Mouse (Mus musculus): Measurements from ENCODE around the gene Oard1. TPM values are rescaled to one million over a fixed set of nuclear protein-coding genes. Genes with fewer than 3 reads are reported as not detected.
A peak's percentile ranks its signal among the peaks of the same experiment; 100 is the strongest.

The Oard1 gene
- polyA plus RNA-seq, 1 experiment, result 44.1 TPM

DNA sequence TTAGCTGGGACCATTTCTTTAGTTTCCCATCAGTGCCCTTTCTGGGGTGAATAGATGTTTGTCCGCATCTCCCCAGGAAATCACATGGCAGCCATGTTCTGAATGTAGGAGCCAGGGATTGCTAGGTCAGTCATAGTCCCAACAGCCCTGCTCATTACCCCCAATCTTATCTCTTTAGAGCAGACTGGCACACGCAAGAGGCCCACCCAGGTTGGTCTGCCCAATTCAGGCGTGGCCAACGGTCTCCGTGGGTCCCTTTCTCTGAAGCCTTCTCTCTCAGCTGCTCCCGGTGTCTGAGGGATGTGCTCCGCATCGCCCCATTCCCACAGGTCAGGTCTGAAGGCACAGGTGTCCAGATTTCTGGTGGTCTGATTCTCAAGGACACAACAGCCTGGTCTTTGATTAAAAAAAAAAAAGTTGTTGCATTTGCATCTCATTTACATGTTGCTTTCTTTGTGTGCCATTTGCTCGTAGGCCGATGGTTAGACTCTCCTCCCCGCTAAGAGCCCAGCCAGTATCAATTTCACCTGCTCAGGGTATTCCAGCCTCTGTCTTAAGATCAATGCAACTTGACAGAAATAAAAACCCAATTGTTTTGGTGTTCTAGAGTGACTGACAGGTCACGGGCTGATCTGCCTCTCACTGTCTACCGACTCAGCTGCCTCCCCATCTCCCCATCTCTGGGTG, 41.0 kb downstream of the Oard1 start:
- TF ChIP-seq CTCF (IDR thresholded peaks at IDR 0.05; ENCODE audit: control insufficient read depth, insufficient read depth, low read length), result no peak
- TF ChIP-seq POLR2A (IDR thresholded peaks at IDR 0.05; ENCODE audit: borderline replicate concordance, control insufficient read depth, low read depth, low read length), result peak; percentile 90
- H3K27ac ChIP-seq (ENCODE audit: control insufficient read depth, insufficient read depth, low read depth, low read length, poor library complexity), result peak overlapping the region; percentile 86
- 57% methylated on average over 13 of the region's 13 CpGs for WGBS
- peak overlapping the region; percentile 75 for H3K4me3 ChIP-seq (replicated peaks; ENCODE audit: control insufficient read depth, low read depth, low read length)
- no peaks in the 10 kb centered on the region; the same call in 1 of the 2 replicates for H3K4me1 ChIP-seq (ENCODE audit: control insufficient read depth, insufficient read depth, low read length)

DNA sequence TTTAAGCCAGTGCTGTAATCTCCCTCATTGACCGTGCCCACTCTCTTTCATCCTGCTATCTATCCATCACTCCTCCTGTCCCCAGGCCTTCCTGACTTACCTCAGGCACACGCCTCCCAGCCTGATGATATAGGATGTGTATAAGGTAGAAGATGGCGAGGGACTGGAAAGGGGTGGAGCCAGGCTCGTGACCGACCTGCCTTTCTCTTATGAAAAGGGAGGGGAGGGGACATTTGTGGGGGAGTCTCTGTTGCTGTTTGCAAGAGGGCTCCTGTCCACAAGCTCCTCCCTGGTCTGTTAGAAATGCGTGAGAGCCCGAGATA, 41.5 kb downstream of the Oard1 start, which contains the start of gene Tspo2:
Gene Tspo2 (minus strand): TSS at position 170 of the 323 bp plus-strand sequence.
- WGBS, result 48% methylated on average over 7 of the region's 7 CpGs
- Histone ChIP-seq H3K4me1 (ENCODE audit: control insufficient read depth, insufficient read depth, low read length) (no peaks in the 10 kb centered on the region; the same call in 1 of the 2 replicates), H3K27ac (ENCODE audit: control insufficient read depth, insufficient read depth, low read depth, low read length, poor library complexity) (peak within 1 kb of the TSS; percentile 86), H3K4me3 (replicated peaks; ENCODE audit: control insufficient read depth, low read depth, low read length) (peak within 1 kb of the TSS; percentile 75)
- TF ChIP-seq CTCF (IDR thresholded peaks at IDR 0.05; ENCODE audit: control insufficient read depth, insufficient read depth, low read length), result no peak
- TF ChIP-seq POLR2A (IDR thresholded peaks at IDR 0.05; ENCODE audit: borderline replicate concordance, control insufficient read depth, low read depth, low read length), result peak; percentile 51; the same call in 1 of the 2 replicates

DNA sequence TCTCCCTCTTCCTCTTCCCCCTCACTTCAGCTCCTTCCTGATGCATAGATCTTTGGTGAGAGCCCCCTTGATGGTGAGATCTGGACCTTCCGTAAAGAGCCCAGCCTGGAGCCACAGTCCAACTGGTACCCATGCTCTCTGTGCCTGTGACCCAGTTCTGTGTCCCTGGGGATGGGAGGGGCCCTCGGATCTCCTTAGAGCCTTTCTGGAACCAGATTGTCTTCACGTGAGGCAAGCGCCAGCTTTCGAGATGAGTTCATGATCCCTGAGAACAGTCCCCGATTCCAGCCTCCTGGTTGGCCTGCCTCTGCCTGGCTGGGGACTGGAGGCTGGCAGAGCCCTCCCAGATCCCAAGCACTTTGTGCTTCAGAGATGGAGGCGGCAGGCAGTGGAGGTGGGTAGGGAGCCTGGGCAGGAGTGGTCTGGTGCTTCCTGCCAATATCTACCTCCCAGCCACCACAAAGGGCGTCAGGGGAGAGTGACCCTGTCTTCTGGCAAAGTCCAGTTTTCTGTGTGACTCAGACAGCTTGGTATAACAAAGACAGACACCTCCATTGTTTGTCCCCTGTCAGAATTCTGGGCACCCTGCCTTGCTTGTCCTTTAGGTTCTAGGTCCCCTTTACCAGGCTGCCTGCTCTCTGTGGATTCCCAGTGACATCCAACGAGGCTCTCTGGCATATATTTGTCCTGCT, 42.1 kb downstream of the Oard1 start:
- peak overlapping the region; percentile 86 for H3K27ac ChIP-seq (ENCODE audit: control insufficient read depth, insufficient read depth, low read depth, low read length, poor library complexity)

DNA sequence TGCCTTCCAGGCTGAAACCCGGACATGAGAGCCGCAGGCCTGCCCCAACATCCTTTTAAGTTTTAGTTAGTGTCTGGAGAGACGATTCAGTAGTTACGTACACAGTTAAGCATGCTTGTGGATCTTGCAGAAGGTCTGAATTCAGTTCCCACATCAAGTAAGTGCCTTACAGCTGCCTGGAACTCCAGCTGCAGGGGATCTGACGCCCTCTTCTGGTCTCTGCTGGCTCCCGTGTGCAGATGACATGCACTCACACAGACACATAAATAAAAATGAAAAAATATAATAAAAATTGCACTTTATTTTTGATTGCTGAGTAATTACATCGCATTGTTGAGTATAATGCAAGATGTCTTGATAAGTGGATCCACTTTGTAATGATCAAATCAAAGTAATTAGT, 43.7 kb downstream of the Oard1 start:
- 77% methylated on average over 7 of the region's 7 CpGs for WGBS
- Histone ChIP-seq H3K4me1 (ENCODE audit: control insufficient read depth, insufficient read depth, low read length) (no peaks in the 10 kb centered on the region; the same call in 1 of the 2 replicates), H3K27ac (ENCODE audit: control insufficient read depth, insufficient read depth, low read depth, low read length, poor library complexity) (no peak overlapping the region), H3K4me3 (replicated peaks; ENCODE audit: control insufficient read depth, low read depth, low read length) (no peak overlapping the region)
- TF ChIP-seq CTCF (IDR thresholded peaks at IDR 0.05; ENCODE audit: control insufficient read depth, insufficient read depth, low read length), result peak; percentile 48; the same call in 1 of the 2 replicates
- no peak for TF ChIP-seq POLR2A (IDR thresholded peaks at IDR 0.05; ENCODE audit: borderline replicate concordance, control insufficient read depth, low read depth, low read length)

More for the DNA sequence above, 42.1 kb downstream of the Oard1 start:
- Histone ChIP-seq H3K4me1 (ENCODE audit: control insufficient read depth, insufficient read depth, low read length) (no peaks in the 10 kb centered on the region; the same call in 1 of the 2 replicates), H3K4me3 (replicated peaks; ENCODE audit: control insufficient read depth, low read depth, low read length) (peak overlapping the region; percentile 75)
- TF ChIP-seq POLR2A (IDR thresholded peaks at IDR 0.05; ENCODE audit: borderline replicate concordance, control insufficient read depth, low read depth, low read length) (no peak), CTCF (IDR thresholded peaks at IDR 0.05; ENCODE audit: control insufficient read depth, insufficient read depth, low read length) (no peak)
- 65% methylated on average over 9 of the region's 9 CpGs for WGBS

DNA sequence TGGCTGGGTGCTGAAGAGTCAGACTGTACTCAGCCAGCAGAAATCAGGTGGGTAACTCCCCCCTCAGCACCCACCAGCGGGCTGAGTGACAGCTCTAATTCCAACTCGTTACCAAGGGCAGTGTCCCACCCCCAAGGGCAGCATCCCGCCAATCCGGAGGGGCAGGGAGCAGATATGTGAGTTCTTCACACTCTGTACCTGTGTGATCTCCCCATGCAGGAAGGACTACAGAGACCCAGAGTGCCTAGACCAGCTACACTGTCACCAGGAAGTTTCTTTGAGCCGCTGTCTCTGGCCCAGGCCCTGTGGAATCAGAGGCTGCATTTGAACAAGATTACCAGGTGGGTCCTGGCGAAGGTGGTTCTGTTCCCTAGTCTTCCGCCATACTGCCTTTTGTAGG, 44.4 kb downstream of the Oard1 start:
- Histone ChIP-seq H3K4me1 (ENCODE audit: control insufficient read depth, insufficient read depth, low read length) (no peaks in the 10 kb centered on the region; the same call in 1 of the 2 replicates), H3K27ac (ENCODE audit: control insufficient read depth, insufficient read depth, low read depth, low read length, poor library complexity) (no peak overlapping the region), H3K4me3 (replicated peaks; ENCODE audit: control insufficient read depth, low read depth, low read length) (no peak overlapping the region)
- TF ChIP-seq CTCF (IDR thresholded peaks at IDR 0.05; ENCODE audit: control insufficient read depth, insufficient read depth, low read length) (no peak), POLR2A (IDR thresholded peaks at IDR 0.05; ENCODE audit: borderline replicate concordance, control insufficient read depth, low read depth, low read length) (no peak)
- 77% methylated on average over 7 of the region's 7 CpGs for WGBS

DNA sequence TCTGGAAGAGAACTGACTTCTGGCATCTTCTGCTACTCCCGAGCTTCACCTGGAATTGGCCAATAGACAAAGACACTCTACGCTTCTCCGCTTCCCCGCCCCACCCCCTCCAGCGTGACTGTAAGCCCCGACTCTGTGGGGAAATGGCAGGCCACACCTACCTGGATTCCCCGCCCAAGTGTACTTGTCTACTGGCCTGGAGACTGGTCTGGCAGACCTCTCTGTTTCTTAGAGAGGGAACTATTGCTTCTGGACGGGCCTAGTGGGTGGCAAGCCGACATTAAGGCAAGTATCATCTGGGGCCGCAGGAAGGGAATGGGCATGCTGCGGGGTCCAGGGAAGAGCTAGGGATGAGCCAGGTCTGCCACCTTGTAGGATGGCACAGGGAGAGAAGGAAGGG, 44.9 kb downstream of the Oard1 start, which contains the start of gene Unc5cl:
Gene Unc5cl (plus strand): TSS at position 214 of the 400 bp plus-strand sequence.
- H3K4me3 ChIP-seq (replicated peaks; ENCODE audit: control insufficient read depth, low read depth, low read length), result no peak within 1 kb of the TSS
- no peaks in the 10 kb centered on the region; the same call in 1 of the 2 replicates for H3K4me1 ChIP-seq (ENCODE audit: control insufficient read depth, insufficient read depth, low read length)
- H3K27ac ChIP-seq (ENCODE audit: control insufficient read depth, insufficient read depth, low read depth, low read length, poor library complexity), result no peak within 1 kb of the TSS
- TF ChIP-seq POLR2A (IDR thresholded peaks at IDR 0.05; ENCODE audit: borderline replicate concordance, control insufficient read depth, low read depth, low read length) (no peak), CTCF (IDR thresholded peaks at IDR 0.05; ENCODE audit: control insufficient read depth, insufficient read depth, low read length) (no peak)
- 69% methylated on average over 11 of the region's 11 CpGs for WGBS

DNA sequence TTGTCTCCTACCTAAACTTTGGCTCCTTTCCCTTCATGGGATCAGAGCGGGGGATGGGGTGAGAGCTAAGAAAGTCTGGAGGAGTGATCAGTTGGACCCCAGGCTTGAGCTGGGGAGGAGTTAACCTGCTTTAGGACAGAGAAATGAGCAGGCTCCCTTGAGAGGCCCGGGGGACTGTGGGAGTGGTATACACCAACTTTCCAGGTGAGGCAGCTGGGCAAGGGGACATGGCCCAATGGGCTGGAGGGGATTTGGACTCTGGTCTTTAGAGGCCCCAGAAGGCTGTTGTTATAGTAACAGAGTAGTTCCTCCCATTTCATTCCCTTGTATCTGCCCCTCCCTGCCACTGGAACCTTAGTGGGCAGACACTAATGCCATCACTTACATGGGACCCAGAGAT, 46.1 kb downstream of the Oard1 start:
- TF ChIP-seq CTCF (IDR thresholded peaks at IDR 0.05; ENCODE audit: control insufficient read depth, insufficient read depth, low read length), result no peak
- TF ChIP-seq POLR2A (IDR thresholded peaks at IDR 0.05; ENCODE audit: borderline replicate concordance, control insufficient read depth, low read depth, low read length), result no peak
- Histone ChIP-seq H3K27ac (ENCODE audit: control insufficient read depth, insufficient read depth, low read depth, low read length, poor library complexity) (no peak overlapping the region), H3K4me1 (ENCODE audit: control insufficient read depth, insufficient read depth, low read length) (no peaks in the 10 kb centered on the region), H3K4me3 (replicated peaks; ENCODE audit: control insufficient read depth, low read depth, low read length) (no peak overlapping the region)
- 86% methylated on average over 2 of the region's 2 CpGs for WGBS

DNA sequence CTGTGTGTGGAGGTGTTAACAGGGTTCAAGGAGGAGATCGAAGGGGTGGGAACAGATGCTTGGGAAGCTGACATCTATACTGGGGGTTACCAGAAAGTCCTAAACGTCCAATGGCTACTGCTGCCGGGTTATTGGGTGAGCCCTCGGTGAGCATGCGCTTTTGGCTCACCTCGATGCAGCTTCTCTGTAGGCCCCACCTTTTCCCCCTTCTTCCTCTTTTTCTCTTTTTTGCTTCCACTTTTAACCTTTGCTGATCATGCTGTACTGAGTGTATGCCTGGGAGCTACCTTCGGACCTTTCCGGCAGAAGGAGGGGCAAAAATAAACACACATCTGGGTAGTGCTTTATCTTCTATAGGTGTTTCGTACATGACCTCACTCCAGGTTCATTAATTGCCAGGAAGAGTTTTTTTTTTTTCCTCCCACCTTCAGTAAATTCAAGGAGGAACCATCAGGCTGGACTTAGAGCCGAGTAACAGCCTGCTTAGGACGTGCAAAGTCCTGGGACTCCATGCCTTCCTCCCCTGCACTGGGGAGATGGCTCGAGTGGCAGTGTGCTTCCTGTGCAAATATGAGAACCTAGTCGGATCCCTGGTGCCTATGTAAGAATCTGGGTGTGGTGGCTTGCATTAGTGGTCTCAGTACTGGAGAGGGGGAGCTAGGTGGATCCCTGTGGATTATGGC, 48.3 kb downstream of the Oard1 start:
- H3K4me1 ChIP-seq (ENCODE audit: control insufficient read depth, insufficient read depth, low read length), result no peaks in the 10 kb centered on the region
- TF ChIP-seq CTCF (IDR thresholded peaks at IDR 0.05; ENCODE audit: control insufficient read depth, insufficient read depth, low read length), result no peak
- TF ChIP-seq POLR2A (IDR thresholded peaks at IDR 0.05; ENCODE audit: borderline replicate concordance, control insufficient read depth, low read depth, low read length), result no peak
- WGBS, result 18% methylated on average over 13 of the region's 13 CpGs

More for the DNA sequence above, 48.3 kb downstream of the Oard1 start:
- no peak overlapping the region for H3K4me3 ChIP-seq (replicated peaks; ENCODE audit: control insufficient read depth, low read depth, low read length)
- H3K27ac ChIP-seq (ENCODE audit: control insufficient read depth, insufficient read depth, low read depth, low read length, poor library complexity), result no peak overlapping the region

Data from bone marrow, adult 2 months (tissue).